Mouse (Mus musculus) testis, adult 2 months (tissue): ENCODE results near the gene Nme8.

Source experiments
- CTCF ChIP-seq: fragments of 200-500 bp; IDR thresholded peaks from 2 replicates; pipeline ENCODE4 v1.5.1; 2012; ENCODE audit warnings: low read depth, mild to moderate bottlenecking, inconsistent platforms, low read length, moderate library complexity; ENCODE audit not compliant: control insufficient read depth, insufficient read depth, insufficient replicate concordance
- POLR2A ChIP-seq: fragments of 200-500 bp; IDR thresholded peaks from 2 replicates; pipeline ENCODE4 v1.6.1; 2012; ENCODE audit warnings: low read depth, mild to moderate bottlenecking, inconsistent platforms, low read length, moderate library complexity; ENCODE audit not compliant: control insufficient read depth

DNA sequence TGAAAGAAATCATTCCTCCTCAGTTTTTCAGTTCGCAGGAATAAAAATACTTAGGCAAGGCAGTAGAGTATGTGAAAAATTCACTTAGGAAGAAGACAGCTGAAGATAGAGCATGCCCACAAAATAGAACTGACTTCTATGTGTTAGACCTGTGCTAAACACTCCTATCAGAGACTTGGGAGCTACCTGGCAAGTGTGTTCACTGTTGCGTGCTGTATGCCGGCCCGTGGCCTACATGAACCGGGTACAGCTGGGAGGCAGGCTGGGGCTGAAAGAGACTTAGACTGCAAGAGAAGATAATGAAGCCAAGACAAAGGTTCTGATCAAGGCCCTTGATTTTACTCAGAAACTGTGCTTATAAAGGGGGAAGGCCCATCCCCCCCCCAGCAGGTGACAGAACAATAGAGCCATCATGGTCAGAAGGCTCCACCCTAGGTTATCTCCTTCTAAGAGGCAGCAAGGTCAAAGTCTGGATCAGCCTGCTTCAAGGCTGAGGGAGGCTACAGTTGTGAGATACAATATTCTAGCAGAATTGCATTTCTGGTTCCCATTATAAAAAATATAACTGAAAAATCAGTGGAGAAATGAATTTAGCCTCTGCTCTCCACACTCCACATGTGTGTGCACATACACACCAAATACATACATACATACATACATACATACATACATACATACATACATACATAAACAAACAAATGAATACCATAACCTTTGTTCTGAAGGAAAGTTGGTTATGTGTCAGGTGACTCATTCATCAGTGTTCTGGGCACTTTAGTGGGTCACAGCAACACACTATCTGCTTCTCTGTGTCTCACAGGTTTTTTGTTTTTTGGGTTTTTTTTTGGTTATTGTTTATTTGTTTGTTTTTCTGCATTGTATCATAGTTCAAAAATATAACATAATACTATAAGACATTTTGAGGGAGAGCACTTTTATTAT is 66.6 kb downstream of the Nme8 start:
- no peak for TF ChIP-seq POLR2A
- TF ChIP-seq CTCF: no peak
